Mouse (Mus musculus) heart, adult 2 months (tissue): Measurements from ENCODE around the gene Cd44. TPM values are rescaled to one million over a fixed set of nuclear protein-coding genes. Genes with fewer than 3 reads are reported as not detected.

ENCODE experiments used
- DNase-seq, 2 experiments: peaks; one replicate each; pipeline ENCODE4 v3.0.0; 2021
- H3K27ac ChIP-seq: fragments of 200-600 bp; 2 replicates; pipeline ENCODE4 v1.8.1; 2022
- H3K27me3 ChIP-seq: fragments of 200-500 bp; 2 replicates; pipeline ENCODE4 v1.6.1; 2012; ENCODE audit warnings: mild to moderate bottlenecking, low read length, inconsistent platforms, mixed read lengths; ENCODE audit not compliant: control insufficient read depth, insufficient read depth
- H3K36me3 ChIP-seq: fragments of 200-500 bp; 2 replicates; pipeline ENCODE4 v1.6.1; 2012; ENCODE audit warnings: low read length, inconsistent platforms; ENCODE audit not compliant: control insufficient read depth, insufficient read depth
- H3K4me1 ChIP-seq: fragments of 200-500 bp; 2 replicates; pipeline ENCODE4 v1.6.1; 2011; ENCODE audit warnings: low read length; ENCODE audit not compliant: control insufficient read depth, insufficient read depth
- H3K4me3 ChIP-seq: fragments of 200-600 bp; 2 replicates; pipeline ENCODE4 v1.8.1; 2022
- H3K79me2 ChIP-seq: fragments of 200-500 bp; replicated peaks from 2 replicates; pipeline ENCODE4 v1.6.1; 2012; ENCODE audit warnings: mild to moderate bottlenecking, inconsistent platforms, low read length, moderate library complexity, mixed read lengths; ENCODE audit not compliant: control insufficient read depth, insufficient read depth
- H3K9ac ChIP-seq: fragments of 200-500 bp; 2 replicates; pipeline ENCODE4 v1.6.1; 2012; ENCODE audit warnings: low read depth, mild to moderate bottlenecking, control low read depth, inconsistent platforms, low read length, mixed read lengths
- CTCF ChIP-seq: fragments of 200-600 bp; IDR thresholded peaks from 2 replicates; pipeline ENCODE4 v1.8.1; 2022; ENCODE audit warnings: antibody characterized with exemption, mild to moderate bottlenecking, moderate library complexity
- EP300 ChIP-seq: fragments of 200-500 bp; IDR thresholded peaks from 2 replicates; pipeline ENCODE4 v1.6.1; 2011; ENCODE audit warnings: low read depth, low read length, control low read depth; ENCODE audit not compliant: insufficient read depth
- POLR2A ChIP-seq: fragments of 200-500 bp; IDR thresholded peaks from 2 replicates; pipeline ENCODE4 v1.6.1; 2011; ENCODE audit warnings: mild to moderate bottlenecking, low read depth, low read length, control low read depth; ENCODE audit not compliant: insufficient read depth
- WGBS: fragments of 180-500 bp; shearing (Covaris S2); methylation state at CpG from one replicate; pipeline ENCODE4 v1.1.7; 2018; 5-methylcytosine and 5-hydroxymethylcytosine counted together
- intact Hi-C: fragments of 180-260 bp; cut with DNase I; formaldehyde crosslinking; loops from one replicate; pipeline ENCODE4 v1.15.1; 2025
- polyA plus RNA-seq: library from polyadenylated mRNA; depleted of rRNA; stranded (reverse); fragments of >200 nt; gene quantifications from 2 replicates; pipeline ENCODE4 v1.2.3, GENCODE M21; 2012
- total RNA-seq, 2 experiments: library from RNA; stranded (reverse); gene quantifications; 2 replicates each; pipeline ENCODE4 v1.2.3; 2021

The Cd44 gene
- total and polyA plus RNA-seq, 3 experiments = 8.4 to 10.8 (median 9.1) TPM

GRCm38 (mm10) chr2:102922066-102922465 lies 20.6 kb upstream of the Cd44 start:
- no peak for DNase-seq
- TF ChIP-seq CTCF (no peak), EP300 (no peak), POLR2A (no peak)
- intact Hi-C loops = no loop called here
- 70% methylated on average over 3 of the region's 3 CpGs for WGBS
- Histone ChIP-seq H3K27ac (no peak overlapping the region), H3K4me1 (no peaks in the 10 kb centered on the region), H3K79me2 (no peaks in the 10 kb centered on the region), H3K9ac (no peak overlapping the region), H3K36me3 (no peaks in the 10 kb centered on the region), H3K27me3 (no peaks in the 10 kb centered on the region), H3K4me3 (no peak overlapping the region)

- DNase-seq = no peak
- Histone ChIP-seq H3K36me3 (no peaks in the 10 kb centered on the region), H3K27ac (no peak overlapping the region), H3K79me2 (no peaks in the 10 kb centered on the region), H3K4me3 (no peak overlapping the region), H3K27me3 (no peaks in the 10 kb centered on the region), H3K4me1 (no peaks in the 10 kb centered on the region; the same call in 1 of the 2 replicates), H3K9ac (no peak overlapping the region)
- intact Hi-C loops = no loop called here
- TF ChIP-seq CTCF (no peak), EP300 (no peak), POLR2A (no peak)
- 63% methylated on average over 1 of the region's 1 CpGs for WGBS
These were observed 16.8 kb upstream of the Cd44 start for GRCm38 (mm10) chr2:102918301-102918700.

- H3K27me3 ChIP-seq = no peaks in the 10 kb centered on the region
- H3K79me2 ChIP-seq = no peaks in the 10 kb centered on the region
- no peaks in the 10 kb centered on the region; the same call in 1 of the 2 replicates for H3K4me1 ChIP-seq
- no peaks in the 10 kb centered on the region for H3K36me3 ChIP-seq
- intact Hi-C loops = no loop called here
- H3K27ac ChIP-seq = no peak overlapping the region
- 36% methylated on average over 3 of the region's 3 CpGs for WGBS
- H3K4me3 ChIP-seq = no peak overlapping the region
- no peak for TF ChIP-seq EP300
- no peak for TF ChIP-seq CTCF
- no peak overlapping the region for H3K9ac ChIP-seq
- no peak for DNase-seq
These were observed 15.1 kb upstream of the Cd44 start for GRCm38 (mm10) chr2:102916596-102916995.

- Histone ChIP-seq H3K27me3 (no peaks in the 10 kb centered on the region), H3K27ac (no peak overlapping the region), H3K4me3 (no peak overlapping the region), H3K79me2 (no peaks in the 10 kb centered on the region), H3K9ac (no peak overlapping the region), H3K36me3 (no peaks in the 10 kb centered on the region), H3K4me1 (no peaks in the 10 kb centered on the region; the same call in 1 of the 2 replicates)
- WGBS = 70% methylated on average over 5 of the region's 5 CpGs
- intact Hi-C loops = no loop called here
- no peak for DNase-seq
- TF ChIP-seq EP300 (no peak), CTCF (no peak), POLR2A (no peak)
These were observed 13.2 kb upstream of the Cd44 start for GRCm38 (mm10) chr2:102914675-102915074.

GRCm38 (mm10) chr2:102913833-102914545 lies 12.5 kb upstream of the Cd44 start:
- no peak overlapping the region for H3K4me3 ChIP-seq
- H3K79me2 ChIP-seq = no peaks in the 10 kb centered on the region
- no peak overlapping the region for H3K27ac ChIP-seq
- no peak overlapping the region for H3K9ac ChIP-seq
- no peaks in the 10 kb centered on the region for H3K36me3 ChIP-seq
- WGBS = 70% methylated on average over 11 of the region's 11 CpGs
- TF ChIP-seq CTCF (no peak), EP300 (no peak)
- no peaks in the 10 kb centered on the region; the same call in 1 of the 2 replicates for H3K4me1 ChIP-seq
- no peak for DNase-seq
- H3K27me3 ChIP-seq = no peaks in the 10 kb centered on the region
- intact Hi-C loops = no loop called here

- Histone ChIP-seq H3K9ac (no peak overlapping the region), H3K27ac (no peak overlapping the region), H3K27me3 (no peaks in the 10 kb centered on the region), H3K79me2 (no peaks in the 10 kb centered on the region), H3K4me3 (no peak overlapping the region), H3K36me3 (no peaks in the 10 kb centered on the region), H3K4me1 (no peaks in the 10 kb centered on the region; the same call in 1 of the 2 replicates)
- intact Hi-C loops = no loop called here
- TF ChIP-seq CTCF = no peak
- no peak for TF ChIP-seq POLR2A
- no peak for TF ChIP-seq EP300
- 51% methylated on average over 2 of the region's 2 CpGs for WGBS
- no peak for DNase-seq
These were observed 11.5 kb upstream of the Cd44 start for GRCm38 (mm10) chr2:102912951-102913350.
